Comparison of ENCODE assay signal across 23 mouse cellular contexts in genomic region chr16:72381819-72382218, GRCm38 (mm10).
DNase-seq lines count a peak whose midpoint lies in the region; ATAC-seq and TF ChIP-seq lines count a peak whose summit lies in the region.
"Had no signal": no experiment of that assay in that cellular context is flagged by ENCODE, and none has a peak within 500 bp of the region (broad histone marks: within the 10 kb centered on the region; RNA-seq: fewer than 3 reads in every experiment).

No protein-coding gene starts in this region.

- H3K9me3 ChIP-seq in heart, embryonic 11.5 days (replicated peaks; ENCODE audit: control insufficient read depth, low read length), result no peaks in the 10 kb centered on the region
- H3K9me3 ChIP-seq in heart, postnatal 0 days (replicated peaks; ENCODE audit: control insufficient read depth, low read length), result no peaks in the 10 kb centered on the region
- H3K9me3 ChIP-seq: embryonic facial prominence, embryonic 15.5 days; forebrain, embryonic 10.5 days; hindbrain, embryonic 12.5 days had no signal

- peaks cover 7% of the 10 kb centered on the region; the same call in 1 of the 2 replicates for H3K4me1 ChIP-seq in heart, embryonic 11.5 days (ENCODE audit: control insufficient read depth, insufficient read depth, low read length)
- peaks cover 15% of the 10 kb centered on the region for H3K4me1 ChIP-seq in heart, postnatal 0 days (ENCODE audit: control insufficient read depth, insufficient read depth)
- H3K4me1 ChIP-seq: embryonic facial prominence, embryonic 15.5 days; forebrain, embryonic 10.5 days; hindbrain, embryonic 12.5 days had no signal

- no peak for DNase-seq in heart, adult 11 months
- DNase-seq in testis, postnatal 14 days (ENCODE audit: low spot score), result peak; percentile 32
- no peak for DNase-seq in testis, postnatal 10 days (ENCODE audit: low spot score)
- peak; percentile 45 for DNase-seq in heart, postnatal 0 days (ENCODE audit: low spot score)
- no peak for DNase-seq in left cerebral cortex, postnatal 10 days (ENCODE audit: extremely low spot score in 1 of 2, low spot score in 2 of 2)
- DNase-seq in spleen, postnatal 10 days (ENCODE audit: low spot score in 2 of 2), result no peak
- DNase-seq: adrenal gland, adult 2 months; adrenal gland, postnatal 25 days; cerebellum, adult 18-20 months; cerebellum, adult 9-11 months; embryo, embryonic 11 days; gastrocnemius, adult 2 months; gastrocnemius, postnatal 25 days; kidney, adult 8-10 months had no signal

- H3K27ac ChIP-seq in heart, embryonic 11.5 days (ENCODE audit: low read depth, low read length), result peak overlapping the region; percentile 46; the same call in 1 of the 2 replicates
- H3K27ac ChIP-seq in heart, postnatal 0 days (ENCODE audit: low read depth), result peak overlapping the region; percentile 61
- H3K27ac ChIP-seq: embryonic facial prominence, embryonic 15.5 days; forebrain, embryonic 10.5 days; gastrocnemius, adult 2 months; hindbrain, embryonic 12.5 days had no signal

- H3K9ac ChIP-seq in heart, embryonic 11.5 days (ENCODE audit: low read depth, low read length), result no peak overlapping the region
- no peak overlapping the region for H3K9ac ChIP-seq in heart, postnatal 0 days (replicated peaks; ENCODE audit: low read depth, low read length)
- H3K9ac ChIP-seq: embryonic facial prominence, embryonic 15.5 days; hindbrain, embryonic 12.5 days had no signal

- peak; percentile 43; the same call in 1 of the 2 replicates for TF ChIP-seq EP300 in heart, postnatal 0 days (IDR thresholded peaks at IDR 0.05; ENCODE audit: low read depth)

- H3K4me2 ChIP-seq in heart, embryonic 11.5 days, result no peak overlapping the region
- peak overlapping the region; percentile 21; the same call in 1 of the 2 replicates for H3K4me2 ChIP-seq in heart, postnatal 0 days (ENCODE audit: low read depth, low read length)
- H3K4me2 ChIP-seq: embryonic facial prominence, embryonic 15.5 days; hindbrain, embryonic 12.5 days had no signal

- peak; percentile 46; the same call in 1 of the 2 replicates for ATAC-seq in heart, embryonic 11.5 days (replicated peaks; ENCODE audit: insufficient number of reproducible peaks, low FRiP score, low TSS enrichment)
- peak; percentile 68 for ATAC-seq in heart, postnatal 0 days (ENCODE audit: insufficient read depth, low read depth)
- ATAC-seq: forebrain, embryonic 14.5 days; hindbrain, embryonic 16.5 days; inflammation-experienced regulatory T-cells, adult 6 months; intestine, postnatal 0 days had no signal

- no peak overlapping the region for H3K4me3 ChIP-seq in heart, embryonic 11.5 days (ENCODE audit: low read depth, low read length)
- H3K4me3 ChIP-seq in heart, postnatal 0 days (ENCODE audit: low read depth, low read length), result no peak overlapping the region
- H3K4me3 ChIP-seq: embryonic facial prominence, embryonic 15.5 days; erythroblast, embryonic 14.5 days; forebrain, embryonic 10.5 days; gastrocnemius, adult 2 months; hindbrain, embryonic 12.5 days had no signal

- intact Hi-C loops in left cerebral cortex, postnatal 10 days (cut with DNase I), result no loop called here

- WGBS in heart, embryonic 11.5 days (ENCODE audit: insufficient replicate concordance), result 47% methylated on average over 6 of the region's 6 CpGs
- 16% methylated on average over 6 of the region's 6 CpGs for WGBS in heart, postnatal 0 days

- no peaks in the 10 kb centered on the region for H3K36me3 ChIP-seq in heart, embryonic 11.5 days (ENCODE audit: control insufficient read depth, insufficient read depth, low read length)
- no peaks in the 10 kb centered on the region for H3K36me3 ChIP-seq in heart, postnatal 0 days (replicated peaks; ENCODE audit: control insufficient read depth, insufficient read depth, low read length)
- H3K36me3 ChIP-seq: embryonic facial prominence, embryonic 15.5 days; forebrain, embryonic 10.5 days; hindbrain, embryonic 12.5 days had no signal

- no peaks in the 10 kb centered on the region for H3K27me3 ChIP-seq in heart, embryonic 11.5 days (ENCODE audit: control insufficient read depth, insufficient read depth, low read length)
- H3K27me3 ChIP-seq in heart, postnatal 0 days (ENCODE audit: control insufficient read depth, insufficient read depth, low read length), result no peaks in the 10 kb centered on the region
- H3K27me3 ChIP-seq: embryonic facial prominence, embryonic 15.5 days; hindbrain, embryonic 12.5 days had no signal

- no peak for TF ChIP-seq CTCF in heart, postnatal 0 days (IDR thresholded peaks at IDR 0.05; ENCODE audit: low read depth)

Comparison
In these comparisons a context has a peak if more than half of its experiments do, and no peak if none do; other contexts are left out.
1. DNase-seq: peak in testis, postnatal 14 days (single experiment) and heart, postnatal 0 days (single experiment); none in heart, adult 11 months (single experiment), testis, postnatal 10 days (single experiment), left cerebral cortex, postnatal 10 days (0 of 2) and spleen, postnatal 10 days (0 of 2).